Mouse (Mus musculus): ENCODE data around the gene B430306N03Rik.
"Not testable (repeated sequence)": the region's sequence is repeated elsewhere in the genome, so short reads cannot be mapped to it uniquely, and the experiment has no call there.

The B430306N03Rik gene

GRCm38 (mm10) chr17:48318686-48319085 lies 2.7 kb downstream of the B430306N03Rik start:
- no peak for DNase-seq

GRCm38 (mm10) chr17:48321279-48321678 lies 5.3 kb downstream of the B430306N03Rik start:
- DNase-seq, result no peak

- DNase-seq, result no peak
Observed at GRCm38 (mm10) chr17:48323236-48323635, 7.3 kb downstream of the B430306N03Rik start.

- no peak for DNase-seq
Observed at GRCm38 (mm10) chr17:48324258-48324657, 8.3 kb downstream of the B430306N03Rik start.

- no peak for DNase-seq
Observed at GRCm38 (mm10) chr17:48325093-48325492, 9.2 kb downstream of the B430306N03Rik start.

- DNase-seq, result no peak
Observed at GRCm38 (mm10) chr17:48325638-48326037, 9.7 kb downstream of the B430306N03Rik start.

- DNase-seq, result peak; percentile 34
Observed at GRCm38 (mm10) chr17:48326656-48327055, 10.7 kb downstream of the B430306N03Rik start.

- no peak for DNase-seq
Observed at GRCm38 (mm10) chr17:48332524-48332923, 16.6 kb downstream of the B430306N03Rik start.

- DNase-seq, result no peak
Observed at GRCm38 (mm10) chr17:48334186-48334585, 18.2 kb downstream of the B430306N03Rik start.

GRCm38 (mm10) chr17:48336857-48337256 lies 20.9 kb downstream of the B430306N03Rik start:
- DNase-seq, result peak; percentile 90

- DNase-seq, result no peak
Observed at GRCm38 (mm10) chr17:48340267-48340666, 24.3 kb downstream of the B430306N03Rik start.

- DNase-seq, result no peak
Observed at GRCm38 (mm10) chr17:48341947-48342346, 26.0 kb downstream of the B430306N03Rik start.

GRCm38 (mm10) chr17:48343065-48343464 lies 27.1 kb downstream of the B430306N03Rik start:
- DNase-seq, result no peak

- DNase-seq, result no peak
Observed at GRCm38 (mm10) chr17:48345824-48346223, 29.9 kb downstream of the B430306N03Rik start.

- no peak for DNase-seq
Observed at GRCm38 (mm10) chr17:48346231-48346630, 30.3 kb downstream of the B430306N03Rik start, which contains the start of gene Trem2. Gene Trem2, plus strand, starts transcription at chr17:48346401.

- no peak for DNase-seq
Observed at GRCm38 (mm10) chr17:48346834-48347233, 30.9 kb downstream of the B430306N03Rik start.

- DNase-seq, result no peak
Observed at GRCm38 (mm10) chr17:48347287-48347686, 31.3 kb downstream of the B430306N03Rik start.

- no peak for DNase-seq
Observed at GRCm38 (mm10) chr17:48350681-48351193, 34.8 kb downstream of the B430306N03Rik start.

- DNase-seq, result not testable (repeated sequence)
Observed at GRCm38 (mm10) chr17:48352976-48353375, 37.0 kb downstream of the B430306N03Rik start.

GRCm38 (mm10) chr17:48355822-48356221 lies 39.9 kb downstream of the B430306N03Rik start:
- DNase-seq, result no peak

GRCm38 (mm10) chr17:48357892-48358291 lies 42.0 kb downstream of the B430306N03Rik start:
- no peak for DNase-seq

- DNase-seq, result no peak
Observed at GRCm38 (mm10) chr17:48359616-48360015, 43.7 kb downstream of the B430306N03Rik start, which contains the start of gene Treml1. Gene Treml1, plus strand, starts transcription at chr17:48359916.

- no peak for DNase-seq
Observed at GRCm38 (mm10) chr17:48360462-48360861, 44.5 kb downstream of the B430306N03Rik start.

- no peak for DNase-seq
Observed at GRCm38 (mm10) chr17:48362346-48362745, 46.4 kb downstream of the B430306N03Rik start.

- peak; percentile 73 for DNase-seq
Observed at GRCm38 (mm10) chr17:48362966-48363365, 47.0 kb downstream of the B430306N03Rik start.

Measured in right cerebral cortex, postnatal 4 days (tissue).